Mouse (Mus musculus): ENCODE measurements around the gene Paqr7.

Paqr7 gene

DNA sequence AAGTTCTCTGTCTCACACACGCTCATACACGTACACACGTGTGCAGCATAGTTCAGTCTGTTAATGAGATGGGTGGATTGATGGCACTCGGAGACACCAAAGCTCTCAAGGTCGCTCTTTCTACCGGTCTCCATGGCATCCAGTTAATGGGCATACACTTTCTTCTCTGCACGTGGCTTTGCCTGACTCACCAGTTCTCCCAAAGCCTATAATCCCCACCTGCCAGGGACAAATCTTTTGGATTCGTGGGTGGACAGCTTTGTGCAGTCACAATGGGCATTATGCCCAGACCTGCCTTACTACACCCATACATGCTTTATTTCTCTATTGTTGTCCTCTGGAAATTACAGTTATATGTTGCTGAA, 39.3 kb downstream of the Paqr7 start:
- no peak for DNase-seq (ENCODE audit: low spot score)

DNA sequence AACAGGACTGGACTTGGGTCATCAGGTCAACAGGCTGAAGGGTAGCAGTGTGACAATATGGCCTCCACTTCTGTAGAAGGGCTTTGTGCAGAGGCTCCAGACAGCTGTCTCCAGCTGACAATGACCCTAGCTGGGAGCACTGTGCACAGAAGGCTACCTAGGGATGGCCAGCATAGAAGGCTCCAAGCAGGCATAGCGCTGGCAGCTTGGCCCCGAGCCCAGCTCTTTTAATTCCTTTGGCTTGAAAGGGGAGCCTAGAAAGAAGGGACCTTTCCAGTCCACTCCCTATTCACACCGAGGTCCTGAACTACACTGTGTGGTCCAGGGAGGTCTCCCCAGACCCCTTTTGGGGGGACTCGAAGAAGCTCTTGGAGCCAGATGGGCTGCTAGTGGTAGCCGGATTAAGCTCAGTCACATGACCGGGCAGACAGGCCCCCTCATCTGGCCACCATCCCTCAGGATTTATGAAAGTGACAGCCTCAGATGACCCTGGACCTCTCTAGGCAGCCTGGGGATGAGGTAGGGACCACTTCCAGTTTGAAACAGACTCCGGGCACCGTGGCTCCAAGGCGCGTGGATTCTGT, 42.6 kb downstream of the Paqr7 start:
- no peak for DNase-seq (ENCODE audit: low spot score)

DNA sequence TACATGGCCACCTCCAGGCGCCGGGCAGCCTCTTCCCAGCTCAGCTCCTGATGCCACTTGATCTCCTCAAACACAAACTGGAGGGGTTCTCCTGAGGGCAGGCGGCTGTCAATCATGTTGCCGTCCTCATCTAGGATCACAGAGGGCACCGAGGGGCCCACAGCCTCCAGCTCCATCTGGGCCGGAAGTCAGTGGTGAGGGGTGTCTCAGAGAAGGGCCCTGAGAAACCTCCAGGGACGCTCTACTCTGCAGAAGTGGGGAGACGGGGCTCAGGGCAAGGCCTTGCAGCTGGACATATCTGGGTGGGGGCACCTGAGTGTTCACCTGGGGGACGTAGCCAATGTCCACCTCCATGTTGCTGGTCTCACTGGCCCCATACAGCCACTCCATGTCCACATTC, 46.2 kb downstream of the Paqr7 start:
- no peak for DNase-seq (ENCODE audit: low spot score)

DNA sequence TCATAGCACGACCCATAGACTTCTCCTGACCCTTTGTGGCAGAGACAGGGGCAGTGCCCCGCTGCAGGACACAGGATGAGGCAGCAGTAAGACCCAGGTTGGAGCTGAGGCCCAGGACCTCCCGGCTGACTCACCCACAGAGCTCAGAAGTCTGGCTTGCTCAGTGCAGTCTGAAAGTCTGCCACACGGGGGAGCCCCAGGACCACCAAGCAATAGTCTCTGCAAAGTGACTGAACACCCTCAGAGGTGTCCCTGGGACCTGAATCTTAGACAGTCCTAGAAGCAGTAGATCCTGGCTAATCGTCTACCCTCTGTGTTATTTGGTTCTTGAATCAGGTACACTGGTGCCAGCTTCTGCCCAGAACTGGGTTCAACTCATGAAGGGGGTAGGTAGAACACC, 46.8 kb downstream of the Paqr7 start:
- peak; percentile 83 for DNase-seq (ENCODE audit: low spot score)

DNA sequence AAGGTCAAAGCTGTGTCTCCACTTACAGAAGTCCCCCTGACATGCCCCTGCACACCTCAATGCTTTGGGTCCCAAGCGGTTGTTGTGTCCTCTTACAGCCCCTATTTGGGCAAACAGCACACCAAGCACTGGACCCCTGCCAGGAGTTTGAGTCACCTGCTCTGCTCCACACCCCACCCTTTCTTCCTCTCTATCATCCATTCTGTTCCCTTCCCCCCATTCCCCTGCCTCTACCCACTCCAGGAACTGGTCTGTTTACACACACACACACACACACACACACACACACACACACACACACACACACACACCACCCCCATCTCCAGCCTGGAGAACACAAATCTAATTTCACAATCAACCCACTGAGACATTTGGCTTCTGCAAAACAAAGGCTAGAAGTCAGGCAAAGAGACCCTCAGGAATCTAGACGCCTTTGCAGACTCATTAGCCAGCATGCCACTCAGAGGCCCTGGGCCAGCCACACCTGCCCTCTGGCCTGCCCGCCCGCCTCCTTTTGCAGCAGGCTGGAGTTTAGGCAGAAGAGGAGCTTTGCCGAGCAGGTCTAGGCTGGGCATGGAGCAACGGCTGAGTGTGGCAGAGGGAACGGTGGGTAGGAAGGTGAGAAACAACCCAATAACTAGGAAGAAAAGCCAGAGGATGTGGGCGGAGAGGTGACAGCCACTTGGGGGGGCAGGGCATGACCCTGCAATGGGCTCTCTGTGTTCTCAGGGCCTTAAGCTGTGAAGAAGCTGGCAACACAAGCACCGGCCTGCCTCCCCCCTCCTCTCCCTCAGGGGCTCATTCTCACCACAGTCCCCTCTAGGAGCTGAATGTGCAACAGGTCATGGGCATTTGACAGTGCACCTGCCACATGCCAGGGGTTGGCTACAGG, 50.6 kb downstream of the Paqr7 start:
- no peak for DNase-seq (ENCODE audit: low spot score)

DNA sequence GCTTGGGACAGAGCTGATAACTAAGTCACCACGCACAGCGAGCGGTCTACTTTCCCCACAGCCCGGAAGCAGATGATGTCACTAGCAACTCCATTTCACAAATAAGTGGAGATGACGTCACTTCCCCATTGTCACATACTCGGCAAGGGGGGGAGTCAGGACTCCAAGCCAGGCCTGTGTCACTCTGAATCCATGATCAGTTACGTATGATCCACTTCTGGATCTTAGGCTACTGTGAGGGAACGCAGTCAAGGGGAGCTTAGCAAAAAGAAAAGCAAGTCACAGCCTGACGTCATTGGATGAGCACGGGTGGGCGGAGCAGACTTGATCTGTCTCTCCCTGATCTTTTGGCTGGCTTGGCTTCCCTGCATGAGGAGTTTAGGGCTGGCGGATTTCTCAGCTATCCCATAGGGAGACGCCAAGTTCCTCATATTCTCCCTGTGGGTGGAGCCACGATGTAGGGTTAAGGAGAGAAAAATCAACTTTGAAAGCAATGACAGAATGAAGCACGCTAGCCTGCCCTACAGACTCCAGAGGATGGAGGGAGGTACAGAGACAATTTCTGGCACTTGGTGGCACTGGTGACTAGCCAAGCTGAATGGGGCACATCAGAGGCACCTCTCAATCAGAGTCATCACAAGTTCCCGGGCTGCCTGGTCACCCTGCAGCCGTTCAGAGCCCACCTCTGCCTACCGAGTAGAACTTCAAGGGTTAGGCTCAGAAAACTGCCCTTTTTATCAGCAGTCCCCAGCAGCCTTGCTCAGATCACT, 51.9 kb downstream of the Paqr7 start:
- DNase-seq (ENCODE audit: low spot score), result no peak

DNA sequence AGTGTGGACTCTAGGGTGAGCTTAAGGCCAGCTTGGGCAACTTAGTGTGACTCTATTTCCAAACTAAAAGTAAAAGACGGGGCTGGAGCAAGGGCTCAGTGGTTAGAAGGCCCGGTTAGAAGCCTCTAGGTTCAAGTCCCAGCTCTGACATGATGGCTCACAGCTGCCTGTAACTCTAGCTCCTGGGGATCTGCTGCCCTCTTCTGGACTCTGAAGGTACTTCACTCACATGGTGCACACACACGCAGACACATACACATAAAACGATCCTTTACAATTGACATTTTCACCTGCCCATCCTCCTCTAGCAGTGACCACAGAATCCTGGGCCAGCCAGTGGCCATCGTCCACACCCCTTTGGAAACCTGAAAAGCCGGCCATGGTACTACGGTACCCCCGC, 53.4 kb downstream of the Paqr7 start:
- no peak for DNase-seq (ENCODE audit: low spot score)

DNA sequence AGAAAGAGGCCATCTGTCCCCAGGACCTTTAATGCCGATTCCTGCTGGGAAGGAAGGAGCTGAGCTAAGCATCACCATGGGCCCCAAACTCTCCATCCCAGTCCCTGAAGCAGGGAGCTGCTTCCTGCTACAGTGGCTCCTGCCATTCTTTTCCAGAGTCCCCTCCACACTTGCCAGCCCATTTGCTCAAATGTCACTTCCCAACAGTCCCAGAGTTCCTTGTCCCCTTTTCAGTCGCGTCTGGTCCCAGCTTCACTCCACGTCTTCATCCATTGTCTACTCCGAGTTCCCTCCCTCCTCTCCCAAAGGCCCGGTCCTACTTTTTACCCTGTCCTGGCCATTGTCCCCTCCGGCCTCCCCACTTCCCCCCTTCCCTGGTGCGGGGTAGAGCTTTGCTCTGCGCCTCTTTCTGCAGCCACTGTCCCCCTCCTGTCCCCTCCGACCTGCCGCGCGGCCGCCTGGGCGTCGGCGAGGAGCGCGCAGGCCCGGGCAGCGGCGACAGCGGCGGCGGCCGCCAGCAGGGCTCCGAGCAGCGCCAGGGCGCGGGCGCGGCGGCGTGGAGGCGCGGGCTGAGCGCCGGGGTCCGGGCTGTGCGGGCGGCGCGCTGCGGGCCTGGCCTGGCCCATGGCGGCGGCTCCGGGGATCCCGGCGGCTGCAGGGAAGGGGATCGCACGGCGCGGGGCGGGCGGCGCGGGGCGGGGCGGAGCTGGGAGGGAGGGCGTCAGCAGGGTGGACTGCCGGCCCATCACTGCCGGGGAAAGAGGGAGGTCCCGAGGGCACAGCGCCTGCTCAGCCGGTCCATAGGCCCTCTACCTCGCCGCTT, 55.2 kb downstream of the Paqr7 start, which contains the start of gene Selenon:
Gene Selenon, minus strand, starts transcription at position 673 of the 823 bp plus-strand sequence.
- DNase-seq (ENCODE audit: low spot score), result no peak

DNA sequence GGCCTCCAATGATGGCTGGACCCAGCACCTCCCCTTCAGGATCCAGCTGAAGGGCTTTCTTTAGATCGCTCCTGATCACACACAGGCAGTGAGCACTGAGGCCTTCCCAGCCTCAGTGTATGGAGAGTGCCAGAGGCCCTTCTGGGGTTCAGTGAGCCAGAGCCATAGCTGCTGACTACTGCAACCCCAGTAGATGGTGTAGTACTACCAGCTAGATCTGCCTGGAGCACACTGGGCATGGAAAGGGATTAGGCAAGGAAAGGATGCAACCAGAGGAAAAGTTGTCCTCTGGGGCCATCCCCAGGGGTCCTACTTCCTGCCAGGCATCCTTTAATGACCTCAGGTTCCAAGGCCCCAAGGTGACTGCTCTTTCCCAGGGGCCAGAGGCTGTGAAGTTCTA, 57.1 kb downstream of the Paqr7 start:
- DNase-seq (ENCODE audit: low spot score), result no peak

DNA sequence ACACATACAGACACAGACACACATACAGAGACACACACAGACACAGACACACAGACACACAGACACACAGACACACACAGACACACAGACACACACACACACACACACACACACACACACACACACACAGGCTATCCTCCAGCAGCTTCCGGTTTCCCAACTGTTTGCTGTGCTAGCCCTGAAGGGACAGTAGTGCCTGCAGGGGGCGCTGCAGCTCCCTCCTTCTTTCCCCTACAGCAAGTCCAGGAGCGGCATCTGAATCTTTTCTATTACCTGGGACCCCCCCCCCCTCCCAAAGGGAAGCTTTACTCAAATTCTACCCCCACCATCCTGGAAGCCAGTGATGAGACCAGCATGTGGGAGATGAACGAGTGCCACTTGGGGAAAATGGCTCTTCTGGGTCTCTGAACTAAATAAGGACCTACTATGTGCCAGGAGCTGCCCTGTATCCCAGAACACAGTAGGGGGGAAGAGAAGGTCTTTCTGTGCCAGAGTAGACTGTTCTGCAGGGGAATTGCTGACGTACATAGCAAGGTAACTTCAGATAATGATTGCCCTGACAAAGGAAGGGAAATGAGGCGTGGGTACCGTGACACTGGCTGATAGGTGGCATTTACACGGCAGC, 59.6 kb downstream of the Paqr7 start:
- no peak for DNase-seq (ENCODE audit: low spot score)

DNA sequence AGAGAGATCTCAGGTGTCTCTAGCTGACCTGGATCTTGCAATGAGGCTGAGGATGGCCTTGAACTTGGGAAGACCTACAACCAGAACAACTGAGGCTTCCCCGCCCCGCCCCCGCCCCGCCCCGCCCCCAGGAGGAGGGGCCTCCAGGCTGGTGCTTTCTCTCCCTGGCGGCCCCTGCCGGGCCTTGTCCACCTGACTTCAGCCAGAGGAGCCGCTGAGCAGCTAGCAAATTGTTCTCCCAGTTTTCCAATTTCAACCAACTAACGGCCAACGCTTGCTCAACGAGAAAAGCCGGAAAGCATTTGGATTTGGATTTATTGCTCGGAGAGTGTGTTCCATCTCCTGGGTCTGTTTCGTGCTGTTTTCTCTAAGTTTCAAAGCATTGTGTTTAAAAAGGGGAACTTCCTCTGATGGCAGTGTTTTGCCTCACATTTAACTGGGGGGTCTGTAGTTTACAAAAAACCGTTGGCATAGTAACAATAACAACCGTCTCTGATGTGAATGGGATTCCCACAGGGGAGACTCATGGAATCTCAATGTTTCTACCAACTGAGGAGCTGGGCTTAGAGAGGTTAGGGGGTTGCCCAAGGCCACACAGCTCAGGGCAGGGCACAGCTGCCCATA, 61.2 kb downstream of the Paqr7 start:
- no peak for DNase-seq (ENCODE audit: low spot score)

DNA sequence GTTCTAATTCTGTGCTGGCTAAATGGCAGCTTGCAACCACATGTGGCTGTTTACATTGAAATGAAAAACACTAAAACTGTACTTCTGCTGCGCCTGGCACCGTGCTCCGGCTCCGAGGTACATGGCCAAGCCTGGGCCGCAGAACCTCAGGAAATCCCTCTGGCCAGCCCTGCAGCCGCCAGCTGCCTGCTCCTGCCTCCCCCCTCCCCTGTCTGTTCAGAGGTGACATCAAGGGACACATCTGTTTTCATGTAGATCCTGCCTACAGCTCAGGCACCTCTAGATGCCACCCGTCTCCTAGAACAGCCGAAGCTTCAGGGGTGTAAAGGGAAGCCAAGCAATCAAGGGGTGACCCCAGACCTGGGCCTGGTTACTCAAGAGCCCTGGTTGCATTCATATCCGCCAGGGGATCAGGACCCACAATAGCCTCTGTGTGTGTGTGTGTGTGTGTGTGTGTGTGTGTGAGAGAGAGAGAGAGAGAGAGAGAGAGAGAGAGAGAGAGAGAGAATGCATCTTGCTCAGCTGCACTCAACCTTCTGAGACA, 62.1 kb downstream of the Paqr7 start:
- no peak for DNase-seq (ENCODE audit: low spot score)

DNA sequence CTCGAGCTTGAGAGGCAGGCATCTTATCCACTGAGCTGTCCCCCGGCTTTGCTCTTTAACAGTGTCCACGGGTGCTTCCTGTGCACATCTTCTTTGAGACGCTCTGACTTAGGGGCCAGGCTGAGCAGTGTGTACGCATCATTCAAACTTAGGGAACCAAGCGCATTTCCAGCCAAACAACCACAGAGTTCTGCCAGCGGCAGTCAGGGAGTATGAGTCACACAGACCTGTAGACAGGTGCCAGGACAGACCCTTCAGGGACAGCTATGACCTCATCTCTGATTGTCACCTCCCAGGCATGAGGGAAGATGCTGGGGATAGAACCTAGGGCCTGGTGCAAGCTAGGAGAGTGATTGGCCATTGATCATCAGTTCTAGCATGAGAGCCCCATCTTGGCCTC, 62.7 kb downstream of the Paqr7 start:
- no peak for DNase-seq (ENCODE audit: low spot score)
